Mouse (Mus musculus) liver, embryonic 14.5 days (tissue): ENCODE data around the gene Casp14. TPM values are rescaled to one million over a fixed set of nuclear protein-coding genes. Genes with fewer than 3 reads are reported as not detected.
"Not testable (repeated sequence)": the region's sequence is repeated elsewhere in the genome, so short reads cannot be mapped to it uniquely, and the experiment has no call there.

Experiments used
- ATAC-seq: fragments of 200-750 bp; cut with Nextera tagmentation; 2 replicates; pipeline ENCODE4 v1.8.0; 2017; ENCODE audit warnings: moderate number of reproducible peaks, mild to moderate bottlenecking, moderate library complexity; ENCODE audit not compliant: insufficient read depth
- DNase-seq, 3 experiments: peaks; one replicate each; pipeline ENCODE4 v3.0.0-alpha.2; 2012 to 2013; ENCODE audit warnings: low read depth in 3 of 3, low spot score in 3 of 3
- H3K27ac ChIP-seq: fragments of 300-500 bp; sonication (generic); 2 replicates; pipeline ENCODE4 v1.5.1; 2014; ENCODE audit warnings: moderate library complexity, mild to moderate bottlenecking, control low read depth, inconsistent platforms
- H3K27me3 ChIP-seq: fragments of 300-500 bp; sonication (generic); 2 replicates; pipeline ENCODE4 v1.6.1; 2014; ENCODE audit warnings: mild to moderate bottlenecking, low read length, moderate library complexity; ENCODE audit not compliant: control insufficient read depth, insufficient read depth
- H3K36me3 ChIP-seq: fragments of 300-500 bp; sonication (generic); replicated peaks from 2 replicates; pipeline ENCODE4 v1.6.1; 2014; ENCODE audit warnings: low read depth; ENCODE audit not compliant: control insufficient read depth, insufficient read depth
- H3K4me1 ChIP-seq, 2 experiments: fragments of 200-500 bp in 1 of 2; fragments of 300-500 bp in 1 of 2; sonication (generic) in 1 of 2; replicated peaks; 2 replicates each; pipeline ENCODE4 v1.6.1; 2012 to 2014; ENCODE audit warnings: antibody characterized with exemption in 1 of 2, inconsistent platforms in 1 of 2, low read length in 1 of 2; ENCODE audit not compliant: control insufficient read depth in 2 of 2, insufficient read depth in 2 of 2
- H3K4me2 ChIP-seq: fragments of 300-500 bp; sonication (generic); 2 replicates; pipeline ENCODE4 v1.6.1; 2014; ENCODE audit warnings: low read depth, mild to moderate bottlenecking, control low read depth, moderate library complexity
- H3K4me3 ChIP-seq, 2 experiments: fragments of 200-500 bp in 1 of 2; fragments of 300-500 bp in 1 of 2; sonication (generic) in 1 of 2; 2 replicates each; pipeline ENCODE4 v1.5.1; 2012 to 2014; ENCODE audit warnings: low read depth in 2 of 2, low read length in 2 of 2, mild to moderate bottlenecking in 2 of 2, control low read depth in 1 of 2, inconsistent platforms in 1 of 2, moderate library complexity in 1 of 2; ENCODE audit not compliant: insufficient read depth in 1 of 2
- H3K9ac ChIP-seq: fragments of 300-500 bp; sonication (generic); replicated peaks from 2 replicates; pipeline ENCODE4 v1.6.1; 2014; ENCODE audit warnings: mild to moderate bottlenecking, control low read depth, moderate library complexity
- H3K9me3 ChIP-seq: fragments of 300-500 bp; sonication (generic); 2 replicates; pipeline ENCODE4 v1.6.1; 2016; ENCODE audit warnings: low read length, mixed read lengths; ENCODE audit not compliant: control insufficient read depth
- CTCF ChIP-seq: IDR thresholded peaks from 2 replicates; pipeline ENCODE4 v1.5.1; 2016; ENCODE audit warnings: antibody characterized with exemption, low read depth, control low read depth
- EP300 ChIP-seq: IDR thresholded peaks from 2 replicates; pipeline ENCODE4 v1.6.1; 2016; ENCODE audit warnings: antibody characterized with exemption, low read depth
- WGBS: fragments of 180-500 bp; shearing (Covaris S2); extraction: QIAGEN DNeasy Blood & Tissue Kit; methylation state at CpG from one replicate; pipeline ENCODE4 v1.1.7; 2014; ENCODE audit not compliant: insufficient replicate concordance; 5-methylcytosine and 5-hydroxymethylcytosine counted together
- polyA plus RNA-seq, 2 experiments: library from polyadenylated mRNA; depleted of rRNA in 1 of 2; stranded (reverse) in 1 of 2; unstranded in 1 of 2; fragments of >200 nt; fragmentation: Nextera tagmentation in 1 of 2; extraction: Ambion mirVana in 1 of 2; gene quantifications; 2 replicates each; pipeline versions ENCODE4 v1.2.1 to v1.2.3; 2012 to 2014

Gene Casp14
- polyA plus RNA-seq, 2 experiments = not detected

DNA sequence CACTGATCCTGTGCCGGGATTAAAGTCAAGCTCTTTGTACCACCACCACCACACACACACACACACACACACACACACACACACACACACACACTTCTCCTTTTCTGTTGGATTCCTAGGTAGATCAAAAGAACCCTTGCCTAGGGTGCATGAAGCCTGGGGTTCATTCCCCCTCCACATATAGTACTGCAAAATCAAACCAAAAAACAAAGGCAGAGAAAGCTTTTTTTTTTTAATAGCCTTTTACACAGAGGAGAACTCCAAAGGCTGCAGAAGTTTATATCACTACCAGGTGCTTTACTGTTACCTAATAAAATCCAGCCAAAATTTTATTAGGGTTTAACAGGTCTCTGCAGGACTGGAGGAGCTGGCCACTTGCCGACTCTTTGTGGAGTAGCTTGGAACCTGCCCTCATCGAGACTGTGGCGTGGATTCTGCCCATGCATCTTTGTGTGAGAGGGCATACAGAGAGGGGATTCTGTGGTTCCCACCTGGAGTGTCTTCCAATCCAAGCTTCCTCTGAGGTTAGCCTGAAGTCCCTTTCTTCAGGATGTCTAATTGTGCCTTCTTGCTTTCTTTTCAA is 31.0 kb downstream of the Casp14 start:
- Histone ChIP-seq H3K4me1 (no peaks in the 10 kb centered on the region), H3K9me3 (no peaks in the 10 kb centered on the region), H3K9ac (no peak overlapping the region), H3K27ac (no peak overlapping the region), H3K4me2 (no peak overlapping the region), H3K27me3 (no peaks in the 10 kb centered on the region), H3K4me3 (no peak overlapping the region), H3K36me3 (no peaks in the 10 kb centered on the region)
- DNase-seq = no peak
- TF ChIP-seq EP300 = no peak
- TF ChIP-seq CTCF = no peak
- no peak for ATAC-seq
- WGBS = 53% methylated on average over 4 of the region's 4 CpGs

DNA sequence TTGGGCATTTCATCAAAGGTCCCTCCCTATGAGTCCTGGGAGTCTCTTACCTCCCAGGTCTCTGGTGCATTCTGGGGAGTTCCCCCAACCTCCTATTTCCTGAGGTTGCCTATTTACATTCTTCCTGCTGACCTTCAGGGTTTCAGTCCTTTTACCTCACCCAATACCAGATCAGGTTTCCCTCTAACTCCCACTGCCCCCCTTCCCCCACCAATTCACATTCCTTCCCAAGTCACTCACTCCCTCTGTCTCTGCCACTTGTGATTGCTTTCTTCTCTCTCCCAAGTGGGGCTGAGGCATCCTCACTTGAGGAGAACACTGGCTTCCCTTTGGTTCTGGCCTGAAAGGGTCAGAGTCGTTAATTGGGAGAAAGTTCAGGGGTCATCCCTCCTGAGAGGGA is 48.0 kb downstream of the Casp14 start:
- not testable (repeated sequence) for DNase-seq, H3K27ac ChIP-seq, H3K4me1 ChIP-seq, H3K9me3 ChIP-seq, H3K4me2 ChIP-seq, ATAC-seq, H3K9ac ChIP-seq, H3K4me3 ChIP-seq, H3K27me3 ChIP-seq, H3K36me3 ChIP-seq
- WGBS = 10% methylated on average over 1 of the region's 1 CpGs

DNA sequence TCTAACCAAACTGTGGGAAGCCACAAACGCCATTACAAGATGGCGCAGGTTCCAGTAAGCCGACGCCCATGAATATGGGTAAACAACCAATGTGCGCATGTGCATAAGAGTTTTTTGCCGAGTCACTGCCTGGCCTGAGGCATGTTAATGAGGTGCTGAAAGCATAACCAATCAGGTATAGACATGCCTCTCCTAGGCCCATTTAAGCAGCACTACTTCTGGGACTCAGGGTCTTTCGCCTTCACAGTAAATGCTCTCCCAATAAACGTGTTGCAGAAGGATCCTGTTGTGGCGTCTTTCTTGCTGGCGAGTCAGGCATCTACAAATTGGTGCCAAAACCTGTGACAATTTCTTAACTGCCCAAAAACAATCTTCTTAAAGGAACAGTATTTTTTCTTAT is 51.4 kb downstream of the Casp14 start:
- H3K27me3 ChIP-seq, H3K27ac ChIP-seq, H3K36me3 ChIP-seq, H3K4me3 ChIP-seq, DNase-seq, ATAC-seq, H3K9me3 ChIP-seq, H3K4me1 ChIP-seq, H3K4me2 ChIP-seq, H3K9ac ChIP-seq: not testable (repeated sequence)
- WGBS = 77% methylated on average over 10 of the region's 10 CpGs

DNA sequence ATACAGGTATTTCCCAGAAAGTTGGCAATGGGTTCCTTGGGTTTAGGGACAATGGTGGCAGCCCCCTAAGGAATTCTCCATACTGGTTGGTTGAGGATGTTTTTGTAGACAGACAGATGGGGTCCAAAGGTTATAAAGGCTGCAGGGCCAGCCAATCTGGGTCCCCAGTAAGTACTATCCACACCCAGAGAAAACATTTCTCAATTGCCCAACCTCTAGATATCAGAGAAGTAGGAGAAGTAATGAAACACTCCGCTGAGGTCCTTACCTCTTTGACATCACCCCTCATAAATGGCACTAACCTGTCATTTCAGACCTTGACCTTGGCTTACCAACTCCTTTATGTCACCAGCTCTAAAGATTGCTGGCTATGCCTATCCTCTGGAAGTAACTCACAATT is 53.5 kb downstream of the Casp14 start:
- WGBS = 75% methylated on average over 1 of the region's 1 CpGs
- no peak for TF ChIP-seq CTCF
- TF ChIP-seq EP300 = no peak
- DNase-seq (no peak), ATAC-seq (no peak)
- no peak overlapping the region for H3K9ac ChIP-seq
- no peak overlapping the region for H3K4me3 ChIP-seq
- H3K36me3 ChIP-seq = no peaks in the 10 kb centered on the region
- H3K27ac ChIP-seq = no peak overlapping the region
- no peaks in the 10 kb centered on the region for H3K9me3 ChIP-seq
- H3K4me2 ChIP-seq = no peak overlapping the region
- no peaks in the 10 kb centered on the region for H3K4me1 ChIP-seq
- H3K27me3 ChIP-seq = no peaks in the 10 kb centered on the region

Other genes starting within 250 kb of the Casp14 start
- not detected in 2 replicates for gene Olfr1358, start 200.9 kb downstream of the Casp14 start, polyA plus RNA-seq (2012; rRNA removed)
- gene Olfr1358, start 200.9 kb downstream of the Casp14 start, polyA plus RNA-seq (2014; fragmentation: Nextera tagmentation; extraction: Ambion mirVana) = not detected in 2 replicates
- 7.3 and 10.0 TPM in 2 replicates for gene Ilvbl, start 143.9 kb downstream of the Casp14 start, polyA plus RNA-seq (2012; rRNA removed)
- gene Ilvbl, start 143.9 kb downstream of the Casp14 start, polyA plus RNA-seq (2014; fragmentation: Nextera tagmentation; extraction: Ambion mirVana) = 10.9 and 11.5 TPM in 2 replicates
- 1.7 and 1.9 TPM in 2 replicates for gene Syde1, start 126.3 kb downstream of the Casp14 start, polyA plus RNA-seq (2012; rRNA removed)
- gene Syde1, start 126.3 kb downstream of the Casp14 start, polyA plus RNA-seq (2014; fragmentation: Nextera tagmentation; extraction: Ambion mirVana) = 1.5 and 1.6 TPM in 2 replicates
- not detected in 2 replicates for gene Olfr1357, start 100.2 kb downstream of the Casp14 start, polyA plus RNA-seq (2012; rRNA removed)
- gene Olfr1357, start 100.2 kb downstream of the Casp14 start, polyA plus RNA-seq (2014; fragmentation: Nextera tagmentation; extraction: Ambion mirVana) = not detected in 2 replicates
- gene Ccdc105, start 34.8 kb upstream of the Casp14 start, polyA plus RNA-seq (2012; rRNA removed) = not detected in 2 replicates
- not detected in 2 replicates for gene Ccdc105, start 34.8 kb upstream of the Casp14 start, polyA plus RNA-seq (2014; fragmentation: Nextera tagmentation; extraction: Ambion mirVana)
- gene Slc1a6, start 62.2 kb upstream of the Casp14 start, polyA plus RNA-seq (2012; rRNA removed) = 0.19 and 0.21 TPM in 2 replicates
- gene Slc1a6, start 62.2 kb upstream of the Casp14 start, polyA plus RNA-seq (2014; fragmentation: Nextera tagmentation; extraction: Ambion mirVana) = 0.06 TPM in 1 of 2 replicates, not detected in the other
- not detected in 2 replicates for gene Olfr1356, start 133.9 kb upstream of the Casp14 start, polyA plus RNA-seq (2012; rRNA removed)
- gene Olfr1356, start 133.9 kb upstream of the Casp14 start, polyA plus RNA-seq (2014; fragmentation: Nextera tagmentation; extraction: Ambion mirVana) = not detected in 2 replicates
- gene Olfr1355, start 157.2 kb upstream of the Casp14 start, polyA plus RNA-seq (2012; rRNA removed) = not detected in 2 replicates
- gene Olfr1355, start 157.2 kb upstream of the Casp14 start, polyA plus RNA-seq (2014; fragmentation: Nextera tagmentation; extraction: Ambion mirVana) = not detected in 2 replicates
- not detected in 2 replicates for gene Olfr1354, start 194.9 kb upstream of the Casp14 start, polyA plus RNA-seq (2012; rRNA removed)
- gene Olfr1354, start 194.9 kb upstream of the Casp14 start, polyA plus RNA-seq (2014; fragmentation: Nextera tagmentation; extraction: Ambion mirVana) = not detected in 2 replicates
- not detected in 2 replicates for gene Olfr8, start 232.3 kb upstream of the Casp14 start, polyA plus RNA-seq (2012; rRNA removed)
- gene Olfr8, start 232.3 kb upstream of the Casp14 start, polyA plus RNA-seq (2014; fragmentation: Nextera tagmentation; extraction: Ambion mirVana) = not detected in 2 replicates
- gene Olfr1353, start 245.0 kb upstream of the Casp14 start, polyA plus RNA-seq (2012; rRNA removed) = not detected in 2 replicates
- not detected in 2 replicates for gene Olfr1353, start 245.0 kb upstream of the Casp14 start, polyA plus RNA-seq (2014; fragmentation: Nextera tagmentation; extraction: Ambion mirVana)